Mouse (Mus musculus) MEL (cell line): ENCODE measurements at regions not wholly inside any gene's neighbourhood (a gene's known extent, or its start where the extent isn't known, plus 50 kb on each side); places are given as distances from the start of the nearest gene placed in this dataset.

Source experiments
- DNase-seq: peaks from one replicate; pipeline ENCODE4 v3.0.0; 2011; ENCODE audit warnings: low read depth, low spot score
- H3K27ac ChIP-seq: 2 replicates; pipeline ENCODE4 v1.5.1; 2012; ENCODE audit warnings: low read depth, mild to moderate bottlenecking, control low read depth, low read length, moderate library complexity; ENCODE audit not compliant: control insufficient read depth
- H3K27me3 ChIP-seq, 2 experiments: fragments of 150-350 bp in 1 of 2; sonication (generic) in 1 of 2; 2 replicates each; pipeline ENCODE4 v1.6.1; 2012; ENCODE audit warnings: low read length in 2 of 2, mild to moderate bottlenecking in 2 of 2, improper control_type of control experiment in 1 of 2, moderate library complexity in 1 of 2; ENCODE audit not compliant: insufficient read depth in 2 of 2, control insufficient read depth in 1 of 2
- H3K36me3 ChIP-seq, 2 experiments: 2 replicates each; pipeline ENCODE4 v1.6.1; 2012 to 2014; ENCODE audit warnings: low read length in 2 of 2, improper control_type of control experiment in 1 of 2, inconsistent platforms in 1 of 2, mild to moderate bottlenecking in 1 of 2; ENCODE audit not compliant: insufficient read depth in 2 of 2, control insufficient read depth in 1 of 2
- H3K4me1 ChIP-seq, 2 experiments: fragments of 150-350 bp in 1 of 2; sonication (generic) in 1 of 2; 2 replicates each; pipeline ENCODE4 v1.6.1; 2012; ENCODE audit warnings: low read length in 2 of 2, improper control_type of control experiment in 1 of 2, mild to moderate bottlenecking in 1 of 2; ENCODE audit not compliant: insufficient read depth in 2 of 2, control insufficient read depth in 1 of 2
- H3K4me3 ChIP-seq, 2 experiments: fragments of 150-350 bp in 1 of 2; sonication (generic) in 1 of 2; 2 replicates each; pipeline ENCODE4 v1.5.1; 2012; ENCODE audit warnings: low read depth in 2 of 2, low read length in 2 of 2, mild to moderate bottlenecking in 2 of 2, moderate library complexity in 2 of 2, control low read depth in 1 of 2, improper control_type of control experiment in 1 of 2; ENCODE audit not compliant: control insufficient read depth in 1 of 2, insufficient read depth in 1 of 2
- H3K79me2 ChIP-seq: 2 replicates; pipeline ENCODE4 v1.6.1; 2012; ENCODE audit warnings: mild to moderate bottlenecking, low read length, moderate library complexity; ENCODE audit not compliant: control insufficient read depth, poor library complexity, insufficient read depth
- H3K9ac ChIP-seq: 2 replicates; pipeline ENCODE4 v1.6.1; 2012; ENCODE audit warnings: low read depth, mild to moderate bottlenecking, control low read depth, low read length, moderate library complexity; ENCODE audit not compliant: control insufficient read depth, poor library complexity, severe bottlenecking
- H3K9me3 ChIP-seq: fragments of 150-350 bp; sonication (generic); replicated peaks from 2 replicates; pipeline ENCODE4 v1.6.1; 2012; ENCODE audit warnings: mild to moderate bottlenecking, low read length, improper control_type of control experiment, moderate library complexity; ENCODE audit not compliant: insufficient read depth
- CHD1 ChIP-seq: IDR thresholded peaks from 2 replicates; pipeline ENCODE4 v1.6.1; 2012; ENCODE audit warnings: low read depth, mild to moderate bottlenecking, inconsistent platforms, low read length, improper control_type of control experiment
- CTCF ChIP-seq, 3 experiments: IDR thresholded peaks in 2 of 3; conservative IDR thresholded peaks in 1 of 3; 2 replicates each; pipeline ENCODE4 v1.5.1; 2011 to 2012; ENCODE audit warnings: low read length in 3 of 3, low read depth in 2 of 3, mild to moderate bottlenecking in 2 of 3, improper control_type of control experiment in 1 of 3, inconsistent platforms in 1 of 3, mixed read lengths in 1 of 3, moderate library complexity in 1 of 3; ENCODE audit not compliant: control insufficient read depth in 1 of 3, insufficient read depth in 1 of 3, poor library complexity in 1 of 3, severe bottlenecking in 1 of 3
- E2F4 ChIP-seq: IDR thresholded peaks from 2 replicates; pipeline ENCODE4 v1.6.1; 2011; ENCODE audit warnings: low read depth, low read length, improper control_type of control experiment, borderline replicate concordance
- ELF1 ChIP-seq: IDR thresholded peaks from 2 replicates; pipeline ENCODE4 v1.6.1; 2014; ENCODE audit warnings: low read depth, mild to moderate bottlenecking, inconsistent platforms, low read length, improper control_type of control experiment, moderate library complexity
- JUND ChIP-seq: IDR thresholded peaks from 2 replicates; pipeline ENCODE4 v1.6.1; 2011; ENCODE audit warnings: low read depth, mild to moderate bottlenecking, improper control_type of control experiment, low read length
- KAT2A ChIP-seq: conservative IDR thresholded peaks from 2 replicates; pipeline ENCODE4 v1.6.1; 2012; ENCODE audit warnings: low read depth, low read length, improper control_type of control experiment, inconsistent platforms
- MAFK ChIP-seq: IDR thresholded peaks from 2 replicates; pipeline ENCODE4 v1.6.1; 2011; ENCODE audit warnings: low read depth, mild to moderate bottlenecking, low read length, improper control_type of control experiment, borderline replicate concordance
- MAX ChIP-seq: IDR thresholded peaks from 2 replicates; pipeline ENCODE4 v1.6.1; 2011; ENCODE audit warnings: low read length, improper control_type of control experiment
- MAZ ChIP-seq: IDR thresholded peaks from 2 replicates; pipeline ENCODE4 v1.6.1; 2012; ENCODE audit warnings: low read depth, mild to moderate bottlenecking, inconsistent platforms, low read length, improper control_type of control experiment
- MEF2A ChIP-seq: IDR thresholded peaks from 2 replicates; pipeline ENCODE4 v1.6.1; 2014; ENCODE audit warnings: low read depth, mild to moderate bottlenecking, inconsistent platforms, low read length, improper control_type of control experiment; ENCODE audit not compliant: poor library complexity, insufficient replicate concordance, severe bottlenecking; ENCODE audit errors: extremely low read depth
- MYC ChIP-seq: IDR thresholded peaks from 2 replicates; pipeline ENCODE4 v1.6.1; 2011; ENCODE audit warnings: low read depth, mild to moderate bottlenecking, low read length, improper control_type of control experiment, moderate library complexity
- NRF1 ChIP-seq: IDR thresholded peaks from 2 replicates; pipeline ENCODE4 v1.6.1; 2014; ENCODE audit warnings: low read depth, mild to moderate bottlenecking, inconsistent platforms, low read length, improper control_type of control experiment, moderate library complexity; ENCODE audit not compliant: poor library complexity, insufficient read depth, severe bottlenecking
- POLR2A ChIP-seq, 2 experiments: IDR thresholded peaks; 2 replicates each; pipeline ENCODE4 v1.6.1; 2011 to 2012; ENCODE audit warnings: low read length in 2 of 2, mild to moderate bottlenecking in 2 of 2, control low read depth in 1 of 2, improper control_type of control experiment in 1 of 2, low read depth in 1 of 2, moderate library complexity in 1 of 2; ENCODE audit not compliant: control insufficient read depth in 1 of 2, insufficient read depth in 1 of 2, poor library complexity in 1 of 2
- POLR2AphosphoS5 ChIP-seq: IDR thresholded peaks from 2 replicates; pipeline ENCODE4 v1.6.1; 2012; ENCODE audit warnings: low read depth, borderline replicate concordance, mild to moderate bottlenecking, inconsistent platforms, low read length, moderate library complexity, mixed read lengths
- RAD21 ChIP-seq: IDR thresholded peaks from 2 replicates; pipeline ENCODE4 v1.6.1; 2011; ENCODE audit warnings: mild to moderate bottlenecking, low read depth, low read length, improper control_type of control experiment
- RCOR1 ChIP-seq: IDR thresholded peaks from 2 replicates; pipeline ENCODE4 v1.6.1; 2012; ENCODE audit warnings: low read depth, mild to moderate bottlenecking, inconsistent platforms, low read length, improper control_type of control experiment
- SIN3A ChIP-seq: IDR thresholded peaks from 2 replicates; pipeline ENCODE4 v1.6.1; 2012; ENCODE audit warnings: low read length, improper control_type of control experiment, inconsistent platforms
- SMC3 ChIP-seq: IDR thresholded peaks from 2 replicates; pipeline ENCODE4 v1.6.1; 2011; ENCODE audit warnings: low read depth, low read length, improper control_type of control experiment
- TAL1 ChIP-seq: IDR thresholded peaks from 2 replicates; pipeline ENCODE4 v1.6.1; 2012; ENCODE audit warnings: mild to moderate bottlenecking, inconsistent platforms, low read length, moderate library complexity, mixed read lengths
- TCF12 ChIP-seq: IDR thresholded peaks from 2 replicates; pipeline ENCODE4 v1.6.1; 2014; ENCODE audit warnings: low read depth, mild to moderate bottlenecking, inconsistent platforms, low read length, improper control_type of control experiment, moderate library complexity
- UBTF ChIP-seq: IDR thresholded peaks from 2 replicates; pipeline ENCODE4 v1.6.1; 2012; ENCODE audit warnings: low read depth, mild to moderate bottlenecking, inconsistent platforms, low read length, improper control_type of control experiment, moderate library complexity, borderline replicate concordance; ENCODE audit not compliant: insufficient read depth
- USF1 ChIP-seq: IDR thresholded peaks from 2 replicates; pipeline ENCODE4 v1.6.1; 2014; ENCODE audit warnings: low read depth, mild to moderate bottlenecking, inconsistent platforms, low read length, improper control_type of control experiment, moderate library complexity
- USF2 ChIP-seq, 2 experiments: IDR thresholded peaks; 2 replicates each; pipeline ENCODE4 v1.6.1; 2011 to 2012; ENCODE audit warnings: improper control_type of control experiment in 2 of 2, low read length in 2 of 2, borderline replicate concordance in 1 of 2, inconsistent platforms in 1 of 2, low read depth in 1 of 2, mild to moderate bottlenecking in 1 of 2; ENCODE audit not compliant: insufficient read depth in 1 of 2
- ZC3H11A ChIP-seq: IDR thresholded peaks from 2 replicates; pipeline ENCODE4 v1.6.1; 2012; ENCODE audit warnings: low read depth, mild to moderate bottlenecking, inconsistent platforms, low read length, improper control_type of control experiment
- ZNF384 ChIP-seq: IDR thresholded peaks from 2 replicates; pipeline ENCODE4 v1.6.1; 2012; ENCODE audit warnings: low read depth, mild to moderate bottlenecking, inconsistent platforms, low read length, improper control_type of control experiment

- H3K27me3 ChIP-seq: peaks cover 0 to 3% of the 10 kb centered on the region in 2 experiments; a peak in 1 of 4 replicates
- TF ChIP-seq ZC3H11A: no peak
- no peak for TF ChIP-seq MYC
- no peak for TF ChIP-seq POLR2A (IDR thresholded peaks at IDR 0.05; ENCODE audit: control insufficient read depth in 1 of 2, insufficient read depth in 1 of 2, low read depth in 1 of 2, low read length in 2 of 2, poor library complexity in 1 of 2)
- TF ChIP-seq E2F4: no peak
- TF ChIP-seq NRF1: no peak
- no peak for TF ChIP-seq USF1
- TF ChIP-seq RCOR1: no peak
- no peak for TF ChIP-seq MAZ
- TF ChIP-seq ELF1: no peak
- TF ChIP-seq ZNF384: no peak
- TF ChIP-seq TCF12: no peak
- TF ChIP-seq UBTF: no peak
- TF ChIP-seq, all 39 proteins: peak for 0
- Histone ChIP-seq H3K9ac (no peak overlapping the region), H3K9me3 (no peaks in the 10 kb centered on the region), H3K27ac (no peak overlapping the region), H3K4me1 (no peaks in the 10 kb centered on the region), H3K4me3 (no peak overlapping the region), H3K79me2 (no peaks in the 10 kb centered on the region), H3K36me3 (no peaks in the 10 kb centered on the region)
- no peak for DNase-seq
These were observed 107.8 kb upstream of the Cadm1 start for GRCm38 (mm10) chr9:47422151-47422599.

- Histone ChIP-seq H3K79me2 (no peaks in the 10 kb centered on the region), H3K36me3 (no peaks in the 10 kb centered on the region), H3K27me3 (no peaks in the 10 kb centered on the region), H3K9ac (no peak overlapping the region), H3K27ac (no peak overlapping the region), H3K4me1 (no peaks in the 10 kb centered on the region), H3K9me3 (no peaks in the 10 kb centered on the region), H3K4me3 (no peak overlapping the region)
- TF ChIP-seq CTCF (IDR thresholded peaks at IDR 0.05 in 2 of 3, conservative IDR thresholded peaks at IDR 0.05 in 1 of 3; ENCODE audit: control insufficient read depth in 1 of 3, insufficient read depth in 1 of 3, low read depth in 2 of 3, low read length in 3 of 3, poor library complexity in 1 of 3, severe bottlenecking in 1 of 3): no peak
- no peak for TF ChIP-seq POLR2AphosphoS5
- no peak for TF ChIP-seq SIN3A
- no peak for TF ChIP-seq RAD21
- no peak for TF ChIP-seq MAFK
- TF ChIP-seq USF1: no peak
- no peak for TF ChIP-seq MAX
- TF ChIP-seq SMC3: no peak
- TF ChIP-seq MAZ: no peak
- TF ChIP-seq TAL1: no peak
- TF ChIP-seq MEF2A: no peak
- no peak for TF ChIP-seq CHD1
- no peak for TF ChIP-seq USF2 (IDR thresholded peaks at IDR 0.05; ENCODE audit: borderline replicate concordance in 1 of 2, insufficient read depth in 1 of 2, low read depth in 1 of 2, low read length in 2 of 2)
- TF ChIP-seq JUND: no peak
- no peak for TF ChIP-seq MYC
- TF ChIP-seq KAT2A: no peak
- DNase-seq: no peak
These were observed 107.1 kb upstream of the Cadm1 start for GRCm38 (mm10) chr9:47422741-47423461.
